Mouse (Mus musculus): ENCODE data around the gene Bdkrb1. TPM values are rescaled to one million over a fixed set of nuclear protein-coding genes. Genes with fewer than 3 reads are reported as not detected.

Gene Bdkrb1
- polyA plus RNA-seq (2016; fragmentation: Nextera tagmentation; extraction: Ambion mirVana), result not detected in 2 replicates

- Histone ChIP-seq H3K36me3 (no peaks in the 10 kb centered on the region), H3K4me2 (replicated peaks) (no peak within 1 kb of the TSS), H3K27me3 (no peaks in the 10 kb centered on the region), H3K4me3 (no peak within 1 kb of the TSS), H3K9ac (no peak within 1 kb of the TSS), H3K27ac (no peak within 1 kb of the TSS), H3K4me1 (peaks cover 8% of the 10 kb centered on the region), H3K9me3 (no peaks in the 10 kb centered on the region)
- no peak for ATAC-seq (ENCODE audit: insufficient number of reproducible peaks, insufficient read depth, low FRiP score, low TSS enrichment)
- 87% methylated on average over 11 of the region's 11 CpGs for WGBS
Observed at GRCm38 (mm10) chr12:105602581-105603210, at the start of gene Bdkrb1. Bdkrb1 (plus strand) TSS chr12:105603085.

GRCm38 (mm10) chr12:105554151-105554772, 48.6 kb upstream of the Bdkrb1 start:
- H3K27me3 ChIP-seq, result no peaks in the 10 kb centered on the region
- WGBS, result 74% methylated on average over 8 of the region's 8 CpGs

DNA sequence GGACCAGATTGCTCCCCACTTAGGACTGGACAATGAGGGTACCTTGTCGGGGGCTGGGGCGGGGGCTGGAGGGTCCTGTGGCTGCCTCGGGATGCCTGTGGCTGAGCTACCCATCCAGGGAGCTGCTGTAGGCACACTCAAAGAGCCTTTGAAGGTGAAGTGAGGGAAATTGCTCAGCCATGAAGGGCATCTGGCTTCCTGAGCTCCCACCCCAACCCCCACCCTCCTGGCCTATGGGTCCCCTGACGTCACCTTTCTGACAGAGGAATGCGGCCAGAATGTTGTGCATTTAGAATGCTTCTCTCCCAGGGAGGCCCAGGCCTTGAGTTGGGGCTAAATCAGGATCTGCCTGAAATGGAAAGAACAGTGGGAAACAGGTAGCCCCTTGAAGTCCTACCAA, 47.7 kb upstream of the Bdkrb1 start:
- no peak overlapping the region for H3K4me3 ChIP-seq
- H3K36me3 ChIP-seq, result no peaks in the 10 kb centered on the region
- H3K4me2 ChIP-seq (replicated peaks), result no peak overlapping the region
- WGBS, result 62% methylated on average over 5 of the region's 5 CpGs
- no peak for ATAC-seq (ENCODE audit: insufficient number of reproducible peaks, insufficient read depth, low FRiP score, low TSS enrichment)
- peaks cover 8% of the 10 kb centered on the region for H3K4me1 ChIP-seq
- no peaks in the 10 kb centered on the region for H3K27me3 ChIP-seq
- 0 out of 2 replicates have a peak, but pooled peaks cover 4% of the 10 kb centered on the region for H3K9me3 ChIP-seq
- no peak overlapping the region for H3K27ac ChIP-seq
- H3K9ac ChIP-seq, result no peak overlapping the region

More at GRCm38 (mm10) chr12:105554151-105554772, 48.6 kb upstream of the Bdkrb1 start:
- H3K4me2 ChIP-seq (replicated peaks), result no peak overlapping the region
- H3K4me1 ChIP-seq, result peaks cover 8% of the 10 kb centered on the region
- no peaks in the 10 kb centered on the region for H3K36me3 ChIP-seq
- ATAC-seq (ENCODE audit: insufficient number of reproducible peaks, insufficient read depth, low FRiP score, low TSS enrichment), result no peak
- no peak overlapping the region for H3K4me3 ChIP-seq
- no peak overlapping the region for H3K27ac ChIP-seq
- no peak overlapping the region for H3K9ac ChIP-seq
- H3K9me3 ChIP-seq, result 0 out of 2 replicates have a peak, but pooled peaks cover 4% of the 10 kb centered on the region

DNA sequence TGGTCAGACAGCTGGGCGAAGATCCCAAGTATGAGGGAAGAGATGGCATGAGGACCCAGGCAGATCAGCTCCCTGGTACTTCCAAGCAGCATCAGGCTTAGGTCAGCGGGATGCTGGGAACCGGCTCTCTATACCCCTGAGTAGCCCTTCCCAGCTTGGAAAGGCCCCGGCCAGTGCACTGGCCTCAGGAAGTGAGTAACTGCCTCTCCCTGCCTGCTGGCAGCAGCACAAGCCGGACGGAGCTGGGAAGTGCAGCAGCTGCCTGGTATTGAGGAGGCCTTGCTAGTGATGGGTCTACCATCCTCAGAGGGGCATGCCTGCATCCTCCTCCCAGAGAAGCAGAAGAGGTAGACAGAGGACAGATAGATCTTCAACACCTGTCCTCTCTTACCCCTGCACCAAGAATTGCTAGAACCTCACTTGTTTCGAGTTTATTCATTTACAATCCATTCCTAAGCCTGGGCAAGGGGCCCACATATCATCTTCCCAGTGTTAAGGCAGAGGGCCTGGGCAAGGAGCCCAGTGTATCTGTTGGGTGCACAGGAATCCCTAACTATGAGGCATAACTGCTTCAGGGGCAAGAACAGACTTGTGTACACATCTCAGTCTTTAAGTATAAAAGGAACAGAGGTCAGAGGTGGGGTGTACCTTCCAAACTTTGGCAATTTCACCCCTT, 45.5 kb upstream of the Bdkrb1 start:
- peaks cover 15% of the 10 kb centered on the region for H3K27me3 ChIP-seq
- no peak overlapping the region for H3K27ac ChIP-seq
- H3K9ac ChIP-seq, result no peak overlapping the region
- no peaks in the 10 kb centered on the region for H3K36me3 ChIP-seq
- H3K9me3 ChIP-seq, result 0 out of 2 replicates have a peak, but pooled peaks cover 4% of the 10 kb centered on the region
- H3K4me1 ChIP-seq, result peaks cover 12% of the 10 kb centered on the region
- no peak overlapping the region for H3K4me2 ChIP-seq (replicated peaks)
- WGBS, result 63% methylated on average over 7 of the region's 7 CpGs
- ATAC-seq (ENCODE audit: insufficient number of reproducible peaks, insufficient read depth, low FRiP score, low TSS enrichment), result no peak
- no peak overlapping the region for H3K4me3 ChIP-seq

GRCm38 (mm10) chr12:105561007-105561534, 41.8 kb upstream of the Bdkrb1 start:
- no peak overlapping the region for H3K4me3 ChIP-seq
- no peak overlapping the region for H3K9ac ChIP-seq
- H3K36me3 ChIP-seq, result no peaks in the 10 kb centered on the region
- H3K4me2 ChIP-seq (replicated peaks), result no peak overlapping the region
- peaks cover 21% of the 10 kb centered on the region for H3K4me1 ChIP-seq
- 0 out of 2 replicates have a peak, but pooled peaks cover 4% of the 10 kb centered on the region for H3K9me3 ChIP-seq
- peaks cover 37% of the 10 kb centered on the region for H3K27me3 ChIP-seq
- no peak overlapping the region for H3K27ac ChIP-seq
- no peak for ATAC-seq (ENCODE audit: insufficient number of reproducible peaks, insufficient read depth, low FRiP score, low TSS enrichment)
- 43% methylated on average over 8 of the region's 8 CpGs for WGBS

DNA sequence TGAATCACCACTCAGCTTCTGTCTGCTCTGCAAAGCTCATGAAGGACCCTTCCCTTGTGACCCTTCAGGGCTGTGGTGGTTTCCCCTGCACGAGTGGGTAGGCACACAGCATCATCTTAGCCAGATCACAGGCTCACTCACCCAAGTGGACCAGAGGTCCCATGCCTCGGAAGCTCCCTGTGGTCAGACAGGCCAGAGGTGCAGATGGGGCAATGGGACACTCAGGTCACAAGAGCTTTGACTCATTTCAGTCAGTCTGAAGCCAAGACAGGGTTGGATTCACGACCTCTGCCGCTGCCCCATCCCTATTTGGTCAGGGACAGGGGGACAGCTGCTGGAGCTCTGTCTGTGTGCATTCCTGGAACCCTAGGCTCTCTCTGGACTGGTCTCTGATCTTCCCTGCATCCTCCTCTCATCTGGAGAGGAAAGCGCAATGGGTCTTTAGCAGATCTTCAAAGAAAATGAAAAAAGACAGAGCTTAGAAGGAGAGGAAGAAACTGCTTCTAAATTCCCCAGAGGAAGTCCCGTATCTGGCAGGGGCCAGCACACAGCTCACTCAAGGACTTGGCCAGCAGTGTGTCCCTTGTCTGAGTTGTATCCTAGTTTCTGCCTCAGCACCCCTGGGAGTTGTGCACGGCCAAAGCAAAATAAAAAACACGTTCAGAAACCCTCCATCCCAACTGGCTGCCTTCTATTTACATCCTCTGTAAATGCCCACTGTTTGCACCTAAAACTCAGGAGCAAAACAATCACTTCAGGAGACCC, 40.6 kb upstream of the Bdkrb1 start:
- Histone ChIP-seq H3K4me2 (replicated peaks) (peak overlapping the region; percentile 64), H3K4me1 (peaks cover 21% of the 10 kb centered on the region), H3K9ac (no peak overlapping the region), H3K36me3 (no peaks in the 10 kb centered on the region), H3K27ac (no peak overlapping the region), H3K27me3 (peaks cover 37% of the 10 kb centered on the region), H3K9me3 (0 out of 2 replicates have a peak, but pooled peaks cover 9% of the 10 kb centered on the region), H3K4me3 (peak overlapping the region; percentile 37)
- ATAC-seq (ENCODE audit: insufficient number of reproducible peaks, insufficient read depth, low FRiP score, low TSS enrichment), result no peak
- WGBS, result 26% methylated on average over 8 of the region's 8 CpGs

DNA sequence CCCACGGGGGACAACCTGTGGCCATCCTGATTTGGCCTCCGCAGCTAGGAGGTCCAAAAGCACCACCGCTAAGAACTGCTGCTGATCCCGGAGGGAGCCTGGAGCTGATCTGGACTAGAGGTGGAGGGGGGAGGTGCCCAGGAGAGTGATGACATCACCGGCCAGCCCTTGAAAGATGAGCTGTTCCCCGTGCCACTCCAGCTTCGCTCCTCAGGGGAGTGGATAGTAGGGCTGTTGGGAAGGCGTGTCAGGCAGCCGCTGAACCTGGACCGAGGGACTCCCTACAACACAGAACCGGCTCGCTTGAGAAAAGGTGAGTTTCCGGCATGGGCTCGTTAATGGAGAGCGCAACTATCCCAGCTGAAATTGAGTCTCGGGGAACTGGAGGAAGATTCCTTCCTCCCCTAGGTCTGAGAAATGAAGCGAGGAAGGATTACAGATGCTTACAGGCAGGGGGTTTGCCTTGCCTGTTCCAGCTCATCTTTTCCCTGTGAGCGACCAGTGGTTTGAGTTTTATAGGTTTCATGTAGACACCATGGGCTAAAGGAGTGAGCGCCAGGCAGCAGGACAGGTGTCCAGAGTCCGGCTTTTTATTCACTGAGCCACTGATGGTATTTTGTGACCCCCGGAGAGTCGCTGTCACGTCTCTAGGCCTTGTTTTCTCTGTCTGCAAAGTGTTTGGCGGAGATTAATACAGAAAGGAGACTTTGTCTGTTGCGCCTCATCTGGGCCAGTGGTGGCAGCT, 39.8 kb upstream of the Bdkrb1 start, which contains the start of gene Bdkrb2:
Gene Bdkrb2 (plus strand): TSS at position 291 of the 745 bp plus-strand sequence.
- WGBS, result 2% methylated on average over 25 of the region's 25 CpGs

GRCm38 (mm10) chr12:105563726-105564275, 39.1 kb upstream of the Bdkrb1 start:
- Histone ChIP-seq H3K27ac (no peak overlapping the region), H3K4me1 (peaks cover 21% of the 10 kb centered on the region), H3K4me2 (replicated peaks) (peak overlapping the region; percentile 64), H3K27me3 (peaks cover 37% of the 10 kb centered on the region), H3K9ac (no peak overlapping the region; the same call in 1 of the 2 replicates), H3K36me3 (no peaks in the 10 kb centered on the region), H3K9me3 (0 out of 2 replicates have a peak, but pooled peaks cover 6% of the 10 kb centered on the region), H3K4me3 (peak overlapping the region; percentile 37)
- 5% methylated on average over 25 of the region's 25 CpGs for WGBS
- no peak for ATAC-seq (ENCODE audit: insufficient number of reproducible peaks, insufficient read depth, low FRiP score, low TSS enrichment)

More for the DNA sequence above, 39.8 kb upstream of the Bdkrb1 start, which contains the start of gene Bdkrb2:
- peak within 1 kb of the TSS; percentile 37 for H3K4me3 ChIP-seq
- 0 out of 2 replicates have a peak, but pooled peaks cover 9% of the 10 kb centered on the region for H3K9me3 ChIP-seq
- peaks cover 37% of the 10 kb centered on the region for H3K27me3 ChIP-seq
- H3K4me1 ChIP-seq, result peaks cover 21% of the 10 kb centered on the region
- H3K9ac ChIP-seq, result no peak within 1 kb of the TSS; the same call in 1 of the 2 replicates
- H3K27ac ChIP-seq, result no peak within 1 kb of the TSS
- peak within 1 kb of the TSS; percentile 64 for H3K4me2 ChIP-seq (replicated peaks)
- peak; percentile 74 for ATAC-seq (ENCODE audit: insufficient number of reproducible peaks, insufficient read depth, low FRiP score, low TSS enrichment)
- no peaks in the 10 kb centered on the region for H3K36me3 ChIP-seq

- peaks cover 37% of the 10 kb centered on the region for H3K27me3 ChIP-seq
- H3K4me2 ChIP-seq (replicated peaks), result no peak overlapping the region
- H3K36me3 ChIP-seq, result no peaks in the 10 kb centered on the region
- no peak overlapping the region for H3K9ac ChIP-seq
- ATAC-seq (ENCODE audit: insufficient number of reproducible peaks, insufficient read depth, low FRiP score, low TSS enrichment), result no peak
- H3K27ac ChIP-seq, result no peak overlapping the region
- 77% methylated on average over 5 of the region's 5 CpGs for WGBS
- peaks cover 21% of the 10 kb centered on the region for H3K4me1 ChIP-seq
- 0 out of 2 replicates have a peak, but pooled peaks cover 5% of the 10 kb centered on the region for H3K9me3 ChIP-seq
- no peak overlapping the region for H3K4me3 ChIP-seq
Observed at GRCm38 (mm10) chr12:105565221-105565620, 37.7 kb upstream of the Bdkrb1 start.

GRCm38 (mm10) chr12:105571867-105572266, 31.0 kb upstream of the Bdkrb1 start:
- WGBS, result 63% methylated on average over 3 of the region's 3 CpGs
- Histone ChIP-seq H3K4me2 (replicated peaks) (no peak overlapping the region), H3K4me3 (no peak overlapping the region), H3K9ac (no peak overlapping the region), H3K27ac (no peak overlapping the region), H3K36me3 (no peaks in the 10 kb centered on the region), H3K27me3 (no peaks in the 10 kb centered on the region), H3K9me3 (0 out of 2 replicates have a peak, but pooled peaks cover 4% of the 10 kb centered on the region), H3K4me1 (no peaks in the 10 kb centered on the region)
- no peak for ATAC-seq (ENCODE audit: insufficient number of reproducible peaks, insufficient read depth, low FRiP score, low TSS enrichment)
